Mouse (Mus musculus): ENCODE results near the gene Noxred1. TPM values are rescaled to one million over a fixed set of nuclear protein-coding genes. Genes with fewer than 3 reads are reported as not detected.
A peak's percentile ranks its signal among the peaks of the same experiment; 100 is the strongest.

Noxred1 gene
- total RNA-seq, 1 experiment from 2014 or later = 3.5 TPM

DNA sequence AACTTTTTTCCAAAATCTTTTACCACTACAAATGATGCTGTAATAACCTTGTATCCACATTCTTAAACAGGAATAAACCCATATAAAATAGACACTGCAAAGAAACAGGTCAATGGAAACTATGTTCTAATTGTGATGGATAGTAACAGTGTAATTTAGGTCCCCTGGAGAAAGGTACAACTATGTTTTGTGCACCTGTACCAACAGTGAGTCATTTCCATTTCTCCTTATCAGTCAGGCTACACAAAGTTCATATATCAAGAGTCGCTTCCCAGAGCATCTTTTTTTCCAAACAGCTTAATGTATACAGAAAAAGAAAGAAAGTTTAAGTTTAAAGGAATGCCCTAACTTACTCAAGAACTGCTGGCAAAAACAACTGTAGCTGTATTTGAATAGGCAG lies 43.5 kb downstream of the Noxred1 start:
- no peak for ATAC-seq (replicated peaks in 1 of 2; ENCODE audit: insufficient read depth in 1 of 2, low FRiP score in 2 of 2, low TSS enrichment in 1 of 2, low read depth in 1 of 2, poor library complexity in 2 of 2, severe bottlenecking in 2 of 2)

DNA sequence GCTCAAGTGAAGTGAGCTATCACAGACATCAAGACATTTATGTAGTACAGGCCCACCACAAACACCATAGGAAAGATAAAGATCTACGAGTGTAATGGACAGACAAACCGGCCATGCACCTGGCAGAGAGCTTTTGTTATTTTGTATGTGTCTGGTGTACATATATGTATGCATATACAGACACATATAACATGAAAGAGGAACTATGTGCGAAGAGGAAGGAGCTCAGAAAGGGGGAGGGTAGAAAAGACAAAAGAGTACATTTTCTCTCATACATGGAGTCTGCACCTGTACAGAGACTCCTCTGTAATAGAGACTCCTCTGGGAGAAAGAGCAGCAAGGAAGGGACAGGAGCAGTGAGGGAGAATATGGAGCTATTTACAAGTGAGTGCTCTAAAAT lies 45.5 kb downstream of the Noxred1 start:
- peak; percentile 53 to 59; a peak in 3 of 4 replicates for ATAC-seq (replicated peaks in 1 of 2; ENCODE audit: insufficient read depth in 1 of 2, low FRiP score in 2 of 2, low TSS enrichment in 1 of 2, low read depth in 1 of 2, poor library complexity in 2 of 2, severe bottlenecking in 2 of 2)

DNA sequence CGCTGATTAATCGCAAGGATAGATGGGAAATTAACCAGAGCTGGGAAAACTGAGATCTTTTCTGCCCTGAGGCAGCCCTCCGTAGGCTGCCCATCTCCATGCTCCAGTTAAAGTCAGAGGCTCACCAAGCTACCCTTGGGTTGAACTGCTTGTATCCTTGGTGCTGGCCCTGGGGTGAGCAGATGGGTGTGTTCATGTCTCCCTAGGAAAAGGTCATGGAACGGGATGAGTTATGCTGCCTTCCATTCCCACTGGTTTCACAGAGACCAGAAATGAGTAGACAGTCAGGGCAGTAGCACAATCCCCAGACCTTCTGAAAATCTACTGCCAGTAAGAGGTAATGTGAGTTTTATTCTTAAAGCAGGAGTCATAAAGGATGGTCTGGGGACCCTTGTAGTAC lies 60.9 kb downstream of the Noxred1 start:
- ATAC-seq (replicated peaks in 1 of 2; ENCODE audit: insufficient read depth in 1 of 2, low FRiP score in 2 of 2, low TSS enrichment in 1 of 2, low read depth in 1 of 2, poor library complexity in 2 of 2, severe bottlenecking in 2 of 2) = no peak

DNA sequence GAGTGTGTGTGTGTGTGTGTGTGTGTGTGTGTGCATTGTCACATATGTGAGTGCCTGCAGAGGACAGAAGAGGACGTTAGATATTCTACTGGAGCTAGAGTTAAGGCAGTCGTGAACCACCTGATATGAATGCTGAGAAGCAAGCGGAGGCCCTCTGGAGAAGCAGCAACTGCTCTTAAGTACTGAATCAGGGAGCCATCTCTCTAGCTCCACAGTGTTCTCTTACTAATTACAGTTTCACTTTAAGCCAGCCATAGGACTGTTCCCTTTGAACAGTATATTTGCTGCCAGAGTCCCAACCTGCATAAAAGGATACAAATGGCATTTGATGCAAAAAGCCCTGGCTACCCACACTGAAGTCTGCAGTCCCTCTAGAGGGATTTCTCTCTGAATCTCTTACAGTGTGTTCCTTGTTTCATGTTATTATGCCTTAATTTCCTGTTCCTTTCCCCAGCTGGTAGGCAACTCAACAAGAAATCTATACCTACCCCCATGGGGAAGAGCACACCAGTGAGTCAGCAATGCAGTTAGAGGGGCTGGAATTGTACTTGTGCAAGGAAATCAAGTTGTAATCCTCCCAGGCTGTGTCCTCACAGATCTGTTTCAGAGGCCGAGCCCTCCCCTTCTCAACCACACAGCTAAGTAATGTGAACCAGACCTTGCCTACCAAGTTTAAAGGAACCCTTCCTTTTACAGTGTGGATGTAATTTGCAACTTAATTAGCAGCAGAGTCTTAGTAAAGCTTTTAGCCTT lies 63.2 kb downstream of the Noxred1 start:
- ATAC-seq (replicated peaks in 1 of 2; ENCODE audit: insufficient read depth in 1 of 2, low FRiP score in 2 of 2, low TSS enrichment in 1 of 2, low read depth in 1 of 2, poor library complexity in 2 of 2, severe bottlenecking in 2 of 2) = peak in 1 of 2 experiments; percentile 34; a peak in 1 of 4 replicates

Other genes with a start within 250 kb of the Noxred1 start
- not detected in 2 replicates for gene Zdhhc22, start 248.3 kb downstream of the Noxred1 start, total RNA-seq (2017)
- not detected in 2 replicates for gene Tmem63c, start 217.4 kb downstream of the Noxred1 start, total RNA-seq (2017)
- 2.3 TPM in 1 of 2 replicates, not detected in the other for gene Ngb, start 136.2 kb downstream of the Noxred1 start, total RNA-seq (2017)
- gene Gstz1, start 91.6 kb downstream of the Noxred1 start, total RNA-seq (2017) = 29.0 TPM in 2 replicates
- gene Pomt2, start 90.8 kb downstream of the Noxred1 start, total RNA-seq (2017) = 7.5 and 10.9 TPM in 2 replicates
- gene Samd15, start 39.0 kb downstream of the Noxred1 start, total RNA-seq (2017) = 0.50 and 3.6 TPM in 2 replicates
- 11.7 and 12.4 TPM in 2 replicates for gene Tmed8, start 38.3 kb downstream of the Noxred1 start, total RNA-seq (2017)
- 28.5 and 35.4 TPM in 2 replicates for gene Vipas39, start 27.5 kb upstream of the Noxred1 start, total RNA-seq (2017)
- 201 and 244 TPM in 2 replicates for gene Ahsa1, start 27.7 kb upstream of the Noxred1 start, total RNA-seq (2017)
- 1.2 TPM in 1 of 2 replicates, not detected in the other for gene Ism2, start 61.0 kb upstream of the Noxred1 start, total RNA-seq (2017)
- 76.4 and 77.0 TPM in 2 replicates for gene Sptlc2, start 149.6 kb upstream of the Noxred1 start, total RNA-seq (2017)
- gene Slirp, start 205.2 kb upstream of the Noxred1 start, total RNA-seq (2017) = 16.2 and 41.1 TPM in 2 replicates
- gene Alkbh1, start 205.3 kb upstream of the Noxred1 start, total RNA-seq (2017) = 49.1 and 60.5 TPM in 2 replicates
- 212 and 226 TPM in 2 replicates for gene Snw1, start 233.5 kb upstream of the Noxred1 start, total RNA-seq (2017)